Mouse (Mus musculus): ENCODE data around the gene Krt2. TPM values are rescaled to one million over a fixed set of nuclear protein-coding genes. Genes with fewer than 3 reads are reported as not detected.

The Krt2 gene
- polyA plus RNA-seq (2011; ENCODE audit: insufficient read length, low read depth, missing spikeins): not detected in 2 replicates

- H3K4me1 ChIP-seq (ENCODE audit: control insufficient read depth, insufficient read depth, low read length): no peaks in the 10 kb centered on the region
- no peak for TF ChIP-seq CTCF (IDR thresholded peaks at IDR 0.05; ENCODE audit: borderline replicate concordance, insufficient read depth, low read length)
These were observed at the start of gene Krt2 for GRCm38 (mm10) chr15:101817875-101818274. TSS of gene Krt2 (minus strand) at chr15:101818169.

DNA sequence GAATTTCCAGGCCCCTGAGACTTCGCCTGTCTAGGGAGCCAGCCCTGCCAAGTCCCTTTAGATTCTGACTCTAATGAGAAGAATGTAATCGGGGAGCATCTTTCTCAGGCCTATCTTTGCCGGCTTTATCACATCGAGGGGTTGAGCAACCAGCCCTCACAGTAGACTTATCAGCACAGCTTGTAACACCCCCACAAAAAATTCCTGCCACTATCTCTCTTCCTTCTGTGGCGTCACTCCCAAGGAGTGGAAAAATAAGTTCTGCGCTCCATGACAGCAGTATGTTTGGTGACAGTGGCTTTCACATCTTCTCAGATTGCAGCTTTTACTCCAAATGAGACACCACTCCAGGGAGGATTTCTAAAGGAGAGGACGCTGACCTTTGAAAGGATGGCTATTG is 48.8 kb upstream of the Krt2 start:
- no peak overlapping the region for H3K4me3 ChIP-seq (ENCODE audit: insufficient read depth, low read length)
- no peak for TF ChIP-seq CTCF (IDR thresholded peaks at IDR 0.05; ENCODE audit: borderline replicate concordance, insufficient read depth, low read length)
- TF ChIP-seq POLR2A (IDR thresholded peaks at IDR 0.05; ENCODE audit: low read depth, low read length): no peak

More at GRCm38 (mm10) chr15:101817875-101818274, at the start of gene Krt2:
- Histone ChIP-seq H3K27ac (ENCODE audit: insufficient read depth, low read length) (no peak within 1 kb of the TSS), H3K4me3 (ENCODE audit: insufficient read depth, low read length) (no peak within 1 kb of the TSS)

DNA sequence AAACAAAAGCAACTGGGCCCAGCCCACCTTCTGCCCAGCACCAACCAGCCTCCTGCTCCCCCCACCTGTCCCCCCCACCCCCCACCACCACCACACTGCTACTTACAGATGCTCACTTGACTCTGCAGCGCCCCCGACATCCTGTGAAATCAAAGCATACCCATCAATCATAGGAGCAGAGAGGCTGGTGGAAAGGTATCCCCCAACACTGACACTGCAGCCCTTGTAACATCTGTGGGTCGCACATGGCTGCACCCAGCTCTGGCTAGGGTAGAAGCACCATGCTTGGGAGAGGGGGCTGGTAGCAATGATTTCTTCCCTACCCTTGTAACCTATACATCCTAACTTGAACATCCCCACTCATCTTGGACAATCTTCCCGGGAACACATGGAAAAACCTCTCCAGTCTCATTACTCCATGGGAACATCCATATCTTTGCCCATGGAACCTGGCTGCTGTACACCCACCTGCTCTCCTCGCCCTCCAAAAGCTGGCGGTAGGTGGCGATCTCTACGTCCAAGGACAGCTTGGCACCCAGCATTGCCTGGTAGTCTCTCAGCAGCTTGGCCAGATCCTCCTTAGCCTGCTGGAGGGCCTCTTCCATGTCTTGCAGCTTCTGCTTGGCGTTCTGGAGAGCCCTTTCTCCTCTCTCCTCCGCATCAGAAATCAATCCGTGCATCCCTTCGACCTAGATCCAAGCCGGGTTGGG is 42.6 kb upstream of the Krt2 start:
- Histone ChIP-seq H3K27ac (ENCODE audit: insufficient read depth, low read length) (no peak overlapping the region), H3K4me3 (ENCODE audit: insufficient read depth, low read length) (no peak overlapping the region), H3K4me1 (ENCODE audit: control insufficient read depth, insufficient read depth, low read length) (0 out of 2 replicates have a peak, but pooled peaks cover 2% of the 10 kb centered on the region)
- TF ChIP-seq POLR2A (IDR thresholded peaks at IDR 0.05; ENCODE audit: low read depth, low read length) (no peak), CTCF (IDR thresholded peaks at IDR 0.05; ENCODE audit: borderline replicate concordance, insufficient read depth, low read length) (0 out of 2 replicates have a peak, but pooled peaks have one; percentile 22)

More for the DNA sequence above, 48.8 kb upstream of the Krt2 start:
- H3K27ac ChIP-seq (ENCODE audit: insufficient read depth, low read length): no peak overlapping the region
- no peaks in the 10 kb centered on the region for H3K4me1 ChIP-seq (ENCODE audit: control insufficient read depth, insufficient read depth, low read length)

DNA sequence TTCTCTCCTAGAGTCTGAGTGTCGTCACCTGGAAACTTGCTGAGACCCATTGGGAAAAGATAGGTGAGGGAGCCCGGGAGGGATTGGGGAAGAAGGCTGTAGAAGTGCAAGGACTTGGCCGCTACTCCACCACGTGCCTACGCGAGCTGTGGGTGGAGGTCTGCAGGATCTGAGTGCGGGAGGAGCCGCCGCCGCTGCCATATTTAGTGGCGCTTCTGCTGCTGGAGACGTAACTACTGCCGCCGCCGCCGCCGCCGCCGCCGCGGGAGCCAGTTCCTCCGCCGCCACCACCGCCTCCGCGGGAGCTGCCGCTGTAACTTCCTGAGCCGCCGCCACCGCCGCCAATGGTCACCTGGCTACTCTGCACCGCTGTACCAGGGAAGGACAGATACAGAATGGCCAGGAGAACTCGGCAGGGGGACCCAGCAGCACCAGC is 41.8 kb upstream of the Krt2 start:
- H3K4me3 ChIP-seq (ENCODE audit: insufficient read depth, low read length): peak overlapping the region; percentile 48

DNA sequence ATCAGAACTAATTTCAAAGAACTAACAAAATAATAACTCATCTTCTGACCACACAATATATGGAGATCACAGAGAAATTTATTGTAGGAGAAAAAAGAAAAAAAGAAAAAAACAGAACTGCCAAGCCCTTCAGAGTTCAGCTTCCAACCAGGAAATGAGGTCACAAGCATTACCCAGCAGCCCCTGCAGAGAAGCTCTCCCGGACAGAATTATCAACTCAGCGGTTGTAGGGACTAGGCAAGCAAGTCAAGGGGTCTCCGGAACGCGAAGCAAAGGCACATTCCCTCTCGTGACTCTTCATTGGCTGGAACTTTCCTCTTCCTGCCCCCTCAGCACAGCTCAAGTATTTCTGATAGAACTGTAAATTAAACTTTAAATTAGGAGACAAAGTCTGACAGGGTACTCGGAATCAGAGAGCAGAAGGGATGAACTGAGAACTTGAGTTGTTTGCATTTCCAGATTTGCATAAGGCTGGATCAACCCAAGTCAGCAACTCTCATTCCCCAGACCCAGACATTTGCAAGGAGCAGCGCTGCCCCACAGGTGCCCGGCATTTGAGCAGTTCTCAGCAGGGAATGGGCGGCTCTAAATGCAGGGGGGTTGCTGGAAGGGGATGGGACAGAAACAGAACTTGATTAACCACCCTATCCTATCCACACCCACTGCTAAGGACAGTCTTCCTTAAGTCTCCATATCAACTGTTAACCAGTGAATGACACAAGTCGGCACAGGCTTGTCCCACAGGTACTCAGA is 40.9 kb upstream of the Krt2 start:
- no peak for TF ChIP-seq POLR2A (IDR thresholded peaks at IDR 0.05; ENCODE audit: low read depth, low read length)
- TF ChIP-seq CTCF (IDR thresholded peaks at IDR 0.05; ENCODE audit: borderline replicate concordance, insufficient read depth, low read length): no peak
- no peak overlapping the region for H3K4me3 ChIP-seq (ENCODE audit: insufficient read depth, low read length)

More for the DNA sequence above, 41.8 kb upstream of the Krt2 start:
- H3K27ac ChIP-seq (ENCODE audit: insufficient read depth, low read length): no peak overlapping the region
- TF ChIP-seq POLR2A (IDR thresholded peaks at IDR 0.05; ENCODE audit: low read depth, low read length) (no peak), CTCF (IDR thresholded peaks at IDR 0.05; ENCODE audit: borderline replicate concordance, insufficient read depth, low read length) (no peak)
- H3K4me1 ChIP-seq (ENCODE audit: control insufficient read depth, insufficient read depth, low read length): 0 out of 2 replicates have a peak, but pooled peaks cover 2% of the 10 kb centered on the region

DNA sequence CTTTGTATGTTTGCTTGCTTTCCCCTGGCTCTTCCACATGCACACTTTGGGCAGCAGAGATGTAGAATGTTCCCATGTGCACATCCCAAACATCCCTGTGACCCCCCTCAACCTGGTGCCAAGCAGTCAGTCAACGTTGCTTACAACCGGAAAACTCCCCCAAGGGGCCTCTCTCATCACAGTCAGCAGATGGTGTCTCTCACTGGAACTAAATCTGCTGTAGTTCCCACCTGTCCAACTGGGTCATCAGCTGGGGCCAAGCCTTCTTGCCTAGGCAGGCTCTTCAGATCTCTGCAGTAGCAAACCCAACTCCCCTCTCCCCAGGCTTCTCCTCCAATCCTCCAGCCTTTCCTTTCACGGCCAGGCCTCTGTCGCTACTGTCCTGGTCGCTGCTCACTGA is 38.7 kb upstream of the Krt2 start:
- Histone ChIP-seq H3K4me3 (ENCODE audit: insufficient read depth, low read length) (no peak overlapping the region), H3K4me1 (ENCODE audit: control insufficient read depth, insufficient read depth, low read length) (0 out of 2 replicates have a peak, but pooled peaks cover 2% of the 10 kb centered on the region), H3K27ac (ENCODE audit: insufficient read depth, low read length) (no peak overlapping the region)
- TF ChIP-seq POLR2A (IDR thresholded peaks at IDR 0.05; ENCODE audit: low read depth, low read length) (no peak), CTCF (IDR thresholded peaks at IDR 0.05; ENCODE audit: borderline replicate concordance, insufficient read depth, low read length) (no peak)

More for the DNA sequence above, 40.9 kb upstream of the Krt2 start:
- H3K27ac ChIP-seq (ENCODE audit: insufficient read depth, low read length): no peak overlapping the region
- 0 out of 2 replicates have a peak, but pooled peaks cover 2% of the 10 kb centered on the region for H3K4me1 ChIP-seq (ENCODE audit: control insufficient read depth, insufficient read depth, low read length)

DNA sequence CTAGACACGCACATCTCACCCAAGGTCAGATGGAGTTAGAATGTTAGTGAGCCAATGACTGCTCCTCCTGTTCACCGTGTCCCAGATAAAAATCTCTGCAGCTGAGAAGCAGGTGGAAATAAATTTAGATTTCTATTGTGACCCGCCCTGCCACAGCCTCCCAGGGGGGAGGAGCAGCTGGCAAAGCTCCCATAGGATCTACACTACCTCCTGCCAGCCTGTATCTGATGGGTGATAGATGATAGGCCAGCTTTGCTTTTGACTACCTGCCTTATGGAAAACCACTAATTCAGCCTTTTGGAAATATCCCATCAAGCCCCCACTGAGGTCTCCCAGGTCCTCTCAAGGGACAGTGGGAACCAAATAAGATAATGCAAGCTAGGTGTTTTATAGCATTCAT is 37.8 kb upstream of the Krt2 start:
- TF ChIP-seq CTCF (IDR thresholded peaks at IDR 0.05; ENCODE audit: borderline replicate concordance, insufficient read depth, low read length) (no peak), POLR2A (IDR thresholded peaks at IDR 0.05; ENCODE audit: low read depth, low read length) (no peak)
- Histone ChIP-seq H3K4me3 (ENCODE audit: insufficient read depth, low read length) (no peak overlapping the region), H3K4me1 (ENCODE audit: control insufficient read depth, insufficient read depth, low read length) (0 out of 2 replicates have a peak, but pooled peaks cover 2% of the 10 kb centered on the region), H3K27ac (ENCODE audit: insufficient read depth, low read length) (no peak overlapping the region)

- no peak overlapping the region for H3K4me3 ChIP-seq (ENCODE audit: insufficient read depth, low read length)
- H3K27ac ChIP-seq (ENCODE audit: insufficient read depth, low read length): no peak overlapping the region
- TF ChIP-seq POLR2A (IDR thresholded peaks at IDR 0.05; ENCODE audit: low read depth, low read length): no peak
- no peak for TF ChIP-seq CTCF (IDR thresholded peaks at IDR 0.05; ENCODE audit: borderline replicate concordance, insufficient read depth, low read length)
- no peaks in the 10 kb centered on the region for H3K4me1 ChIP-seq (ENCODE audit: control insufficient read depth, insufficient read depth, low read length)
These were observed 36.3 kb upstream of the Krt2 start for GRCm38 (mm10) chr15:101854294-101854693.

- H3K4me3 ChIP-seq (ENCODE audit: insufficient read depth, low read length): no peak overlapping the region
These were observed 34.6 kb upstream of the Krt2 start for GRCm38 (mm10) chr15:101852571-101852970.

More at GRCm38 (mm10) chr15:101852571-101852970, 34.6 kb upstream of the Krt2 start:
- no peak for TF ChIP-seq POLR2A (IDR thresholded peaks at IDR 0.05; ENCODE audit: low read depth, low read length)
- TF ChIP-seq CTCF (IDR thresholded peaks at IDR 0.05; ENCODE audit: borderline replicate concordance, insufficient read depth, low read length): no peak
- H3K27ac ChIP-seq (ENCODE audit: insufficient read depth, low read length): no peak overlapping the region
- H3K4me1 ChIP-seq (ENCODE audit: control insufficient read depth, insufficient read depth, low read length): no peaks in the 10 kb centered on the region

All from embryonic fibroblast, embryonic 13.5 days (primary cell).